Mouse (Mus musculus): ENCODE results near the gene Tlk2.
"Not testable (repeated sequence)": the region's sequence is repeated elsewhere in the genome, so short reads cannot be mapped to it uniquely, and the experiment has no call there.

Gene Tlk2

GRCm38 (mm10) chr11:105178516-105178915 lies at the start of gene Tlk2:
TSS of gene Tlk2 (plus strand) at chr11:105178807.
- no peak for DNase-seq

GRCm38 (mm10) chr11:105135692-105136091 lies 42.9 kb upstream of the Tlk2 start:
- DNase-seq, result peak; percentile 40

- DNase-seq, result peak; percentile 47
These were observed 41.4 kb upstream of the Tlk2 start for GRCm38 (mm10) chr11:105137255-105137654.

- not testable (repeated sequence) for DNase-seq
These were observed 38.1 kb upstream of the Tlk2 start for GRCm38 (mm10) chr11:105140512-105140911.

GRCm38 (mm10) chr11:105141115-105141514 lies 37.5 kb upstream of the Tlk2 start:
- no peak for DNase-seq

- DNase-seq, result no peak
These were observed 35.0 kb upstream of the Tlk2 start for GRCm38 (mm10) chr11:105143564-105143963.

GRCm38 (mm10) chr11:105144084-105144483 lies 34.5 kb upstream of the Tlk2 start:
- no peak for DNase-seq

- DNase-seq, result no peak
These were observed 33.9 kb upstream of the Tlk2 start for GRCm38 (mm10) chr11:105144508-105145210.

GRCm38 (mm10) chr11:105145211-105145610 lies 33.4 kb upstream of the Tlk2 start:
- no peak for DNase-seq

- DNase-seq, result no peak
These were observed 32.0 kb upstream of the Tlk2 start, which contains the start of gene Gm10842 for GRCm38 (mm10) chr11:105146593-105146992. TSS of gene Gm10842 (plus strand) at chr11:105146893.

GRCm38 (mm10) chr11:105149353-105149752 lies 29.3 kb upstream of the Tlk2 start:
- no peak for DNase-seq

- no peak for DNase-seq
These were observed 28.8 kb upstream of the Tlk2 start for GRCm38 (mm10) chr11:105149766-105150165.

- peak; percentile 49 for DNase-seq
These were observed 27.9 kb upstream of the Tlk2 start for GRCm38 (mm10) chr11:105150691-105151090.

- DNase-seq, result peak; percentile 44
These were observed 27.2 kb upstream of the Tlk2 start for GRCm38 (mm10) chr11:105151226-105152016.

- DNase-seq, result no peak
These were observed 26.6 kb upstream of the Tlk2 start for GRCm38 (mm10) chr11:105152017-105152300.

- DNase-seq, result peak; percentile 86
These were observed 26.2 kb upstream of the Tlk2 start for GRCm38 (mm10) chr11:105152357-105152899.

- peak; percentile 87 for DNase-seq
These were observed 25.4 kb upstream of the Tlk2 start for GRCm38 (mm10) chr11:105153068-105153833.

- DNase-seq, result no peak
These were observed 22.7 kb upstream of the Tlk2 start for GRCm38 (mm10) chr11:105155915-105156314.

GRCm38 (mm10) chr11:105156748-105157267 lies 21.8 kb upstream of the Tlk2 start:
- DNase-seq, result peak; percentile 32

GRCm38 (mm10) chr11:105158047-105158446 lies 20.6 kb upstream of the Tlk2 start:
- no peak for DNase-seq

GRCm38 (mm10) chr11:105159673-105160360 lies 18.8 kb upstream of the Tlk2 start:
- DNase-seq, result no peak

- no peak for DNase-seq
These were observed 17.2 kb upstream of the Tlk2 start for GRCm38 (mm10) chr11:105161411-105161810.
